ENCODE assay signal across 18 mouse cellular contexts in the genomic region with DNA sequence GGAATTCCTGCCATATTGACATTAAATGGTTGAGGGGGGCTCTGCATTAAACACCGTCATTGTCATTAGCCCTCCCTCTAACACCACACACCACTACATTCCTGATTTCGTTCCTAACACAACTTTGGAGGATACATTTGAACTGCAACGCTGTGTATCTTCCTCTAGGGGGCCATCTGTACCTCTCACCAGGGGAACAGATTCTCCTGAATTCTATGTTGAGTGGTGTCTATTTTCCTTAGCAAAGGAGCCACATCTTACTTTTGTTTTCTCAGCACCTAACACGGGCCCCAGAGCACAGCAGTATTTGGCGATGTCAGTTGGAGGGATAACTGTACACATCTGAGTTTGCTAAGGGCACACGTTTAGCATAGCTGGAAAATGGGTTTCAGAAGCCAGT. TPM values are rescaled to one million over a fixed set of nuclear protein-coding genes. Genes with fewer than 3 reads are reported as not detected.
DNase-seq lines count a peak whose midpoint lies in the region; ATAC-seq and TF ChIP-seq lines count a peak whose summit lies in the region.
"Had no signal": no experiment of that assay in that cellular context is flagged by ENCODE, and none has a peak within 500 bp of the region (broad histone marks: within the 10 kb centered on the region; RNA-seq: fewer than 3 reads in every experiment).

No protein-coding gene starts in this region.

- no peaks in the 10 kb centered on the region for H3K4me1 ChIP-seq in kidney, postnatal 0 days (replicated peaks; ENCODE audit: insufficient read depth, low read length)
- H3K4me1 ChIP-seq in G1E (ENCODE audit: insufficient read depth, low read depth, low read length): peaks cover 4% of the 10 kb centered on the region; the same call in 1 of the 2 replicates
- H3K4me1 ChIP-seq: hindbrain, embryonic 13.5 days; limb, embryonic 10.5 days; midbrain, embryonic 10.5 days; neural tube, embryonic 12.5 days had no signal

- no peak overlapping the region for H3K9ac ChIP-seq in kidney, postnatal 0 days (ENCODE audit: low read depth, low read length)
- H3K9ac ChIP-seq: heart, embryonic 13.5 days; hindbrain, embryonic 13.5 days; neural tube, embryonic 12.5 days had no signal

- H3K9me3 ChIP-seq in kidney, postnatal 0 days (replicated peaks; ENCODE audit: low read length): no peaks in the 10 kb centered on the region
- no peaks in the 10 kb centered on the region for H3K9me3 ChIP-seq in G1E (replicated peaks)
- H3K9me3 ChIP-seq: heart, embryonic 13.5 days; hindbrain, embryonic 13.5 days; limb, embryonic 10.5 days; midbrain, embryonic 10.5 days; neural tube, embryonic 12.5 days had no signal

- DNase-seq in kidney, postnatal 0 days (ENCODE audit: low spot score): peak; percentile 17
- no peak for DNase-seq in kidney, adult 18-20 months
- DNase-seq in G1E (ENCODE audit: low spot score): no peak
- DNase-seq in heart, postnatal 14 days: no peak
- DNase-seq in cerebellum, postnatal 4 days (ENCODE audit: low spot score in 2 of 2): no peak
- DNase-seq: kidney, adult 9 months; layer of hippocampus, adult 9-11 months; lung, adult 18-20 months; spleen, adult 18-20 months had no signal

- no peak overlapping the region for H3K27ac ChIP-seq in kidney, postnatal 0 days
- H3K27ac ChIP-seq: heart, embryonic 13.5 days; hindbrain, embryonic 13.5 days; limb, embryonic 10.5 days; midbrain, embryonic 10.5 days; neural tube, embryonic 12.5 days had no signal

- H3K4me3 ChIP-seq in kidney, postnatal 0 days (replicated peaks; ENCODE audit: low read depth, low read length): no peak overlapping the region
- H3K4me3 ChIP-seq in G1E (ENCODE audit: low read depth, low read length): no peak overlapping the region
- H3K4me3 ChIP-seq: heart, embryonic 13.5 days; hindbrain, embryonic 13.5 days; limb, embryonic 10.5 days; midbrain, embryonic 10.5 days; neural tube, embryonic 12.5 days had no signal

- 72% methylated on average over 6 of the region's 6 CpGs for WGBS in kidney, postnatal 0 days

- intact Hi-C loops in heart, postnatal 14 days (cut with DNase I): no loop called here

- no peak for ATAC-seq in kidney, postnatal 0 days (replicated peaks; ENCODE audit: low FRiP score, low read depth)
- peak; percentile 13 for ATAC-seq in CD4-positive, CD25-positive, alpha-beta regulatory T cell, adult 4 months
- ATAC-seq in G1E (ENCODE audit: extremely low read depth, insufficient number of reproducible peaks, low FRiP score, poor library complexity, severe bottlenecking): no peak
- peak; percentile 66 for ATAC-seq in megakaryocyte-erythroid progenitor cell, adult 5-6 weeks (replicated peaks; ENCODE audit: low FRiP score, low TSS enrichment, poor library complexity, severe bottlenecking)

- H3K27me3 ChIP-seq in kidney, postnatal 0 days (ENCODE audit: insufficient read depth, low read length): no peaks in the 10 kb centered on the region
- no peaks in the 10 kb centered on the region for H3K27me3 ChIP-seq in G1E (ENCODE audit: insufficient read depth, low read length)
- H3K27me3 ChIP-seq: heart, embryonic 13.5 days; hindbrain, embryonic 13.5 days; neural tube, embryonic 12.5 days had no signal

- no peaks in the 10 kb centered on the region for H3K36me3 ChIP-seq in kidney, postnatal 0 days (ENCODE audit: insufficient read depth, low read length)
- no peaks in the 10 kb centered on the region for H3K36me3 ChIP-seq in G1E (replicated peaks)
- H3K36me3 ChIP-seq: heart, embryonic 13.5 days; hindbrain, embryonic 13.5 days; limb, embryonic 10.5 days; midbrain, embryonic 10.5 days; neural tube, embryonic 12.5 days had no signal

- peak; percentile 52 for TF ChIP-seq CTCF in kidney, postnatal 0 days (IDR thresholded peaks at IDR 0.05; ENCODE audit: low read depth)
- 0 out of 2 replicates have a peak, but pooled peaks have one; percentile 33 for TF ChIP-seq CTCF in G1E (IDR thresholded peaks at IDR 0.05; ENCODE audit: low read depth, low read length)

- H3K4me2 ChIP-seq in kidney, postnatal 0 days (ENCODE audit: low read length): no peak overlapping the region
- H3K4me2 ChIP-seq: heart, embryonic 13.5 days; hindbrain, embryonic 13.5 days; neural tube, embryonic 12.5 days had no signal

RNA-seq across cellular contexts. Expression of a gene that starts 53.6 kb away (rescaled TPM):
- 23.6 and 26.3 TPM in 2 replicates for polyA plus RNA-seq in kidney, postnatal 0 days (2015; fragmentation: Nextera tagmentation; extraction: Ambion mirVana)
- polyA plus RNA-seq in CD4-positive, CD25-positive, alpha-beta regulatory T cell, adult 4 months (2017; shearing (Covaris generic)): not detected
- total RNA-seq in G1E (2014; fragmentation: Nextera tagmentation) (not detected in 2 replicates), G1E (2017) (not detected in 2 replicates)
- polyA plus RNA-seq in G1E (2012): not detected in 2 replicates
- total RNA-seq in megakaryocyte-erythroid progenitor cell, adult 5-6 weeks (2014; fragmentation: Nextera tagmentation): not detected in 2 replicates
- total RNA-seq in megakaryocyte-erythroid progenitor cell, adult 5-6 weeks (2017): not detected in 2 replicates
- not detected for total RNA-seq in heart, postnatal 14 days (2021)
- total RNA-seq: adrenal gland, adult 18-20 months; gastrocnemius, adult 8-10 months had no signal
- polyA plus RNA-seq: hindbrain, embryonic 13.5 days; limb, embryonic 10.5 days; midbrain, embryonic 10.5 days had no signal

RNA-seq across cellular contexts. Expression of a gene that starts 57.6 kb away (rescaled TPM):
- 14.1 and 15.4 TPM in 2 replicates for polyA plus RNA-seq in kidney, postnatal 0 days (2015; fragmentation: Nextera tagmentation; extraction: Ambion mirVana)
- polyA plus RNA-seq in CD4-positive, CD25-positive, alpha-beta regulatory T cell, adult 4 months (2017; shearing (Covaris generic)): 1,000 to 10,000 TPM; 1,290 to 1,712 TPM
- 1.5 and 2.3 TPM in 2 replicates for total RNA-seq in G1E (2014; fragmentation: Nextera tagmentation)
- 21.1 and 23.4 TPM in 2 replicates for total RNA-seq in G1E (2017)
- polyA plus RNA-seq in G1E (2012): 0.33 and 0.55 TPM in 2 replicates
- 21.1 and 39.8 TPM in 2 replicates for total RNA-seq in megakaryocyte-erythroid progenitor cell, adult 5-6 weeks (2014; fragmentation: Nextera tagmentation)
- 29.1 and 29.8 TPM in 2 replicates for total RNA-seq in megakaryocyte-erythroid progenitor cell, adult 5-6 weeks (2017)
- 10 to 100 TPM; 13.5 to 17.9 TPM for total RNA-seq in heart, postnatal 14 days (2021)

RNA-seq across cellular contexts. Expression of a gene that starts 57.8 kb away (rescaled TPM):
- polyA plus RNA-seq in kidney, postnatal 0 days (2015; fragmentation: Nextera tagmentation; extraction: Ambion mirVana): not detected in 2 replicates
- polyA plus RNA-seq in CD4-positive, CD25-positive, alpha-beta regulatory T cell, adult 4 months (2017; shearing (Covaris generic)): not detected
- total RNA-seq in G1E (2014; fragmentation: Nextera tagmentation): not detected in 2 replicates
- total RNA-seq in G1E (2017): not detected in 2 replicates
- polyA plus RNA-seq in G1E (2012): not detected in 2 replicates
- total RNA-seq in megakaryocyte-erythroid progenitor cell, adult 5-6 weeks (2014; fragmentation: Nextera tagmentation): not detected in 2 replicates
- total RNA-seq in megakaryocyte-erythroid progenitor cell, adult 5-6 weeks (2017): not detected in 2 replicates
- not detected for total RNA-seq in heart, postnatal 14 days (2021)
- total RNA-seq: adrenal gland, adult 18-20 months; gastrocnemius, adult 8-10 months had no signal

Comparison
In these comparisons a context has a peak if more than half of its experiments do, and no peak if none do; other contexts are left out.
1. ATAC-seq: peak in CD4-positive, CD25-positive, alpha-beta regulatory T cell, adult 4 months (single experiment) and megakaryocyte-erythroid progenitor cell, adult 5-6 weeks (single experiment); none in kidney, postnatal 0 days (single experiment) and G1E (single experiment).